8 mouse cellular contexts compared by ENCODE assay signal in genomic region chr4:119004613-119005339, GRCm38 (mm10). TPM values are rescaled to one million over a fixed set of nuclear protein-coding genes. Genes with fewer than 3 reads are reported as not detected.
A peak's percentile ranks its signal among the peaks of the same experiment; 100 is the strongest.
DNase-seq lines count a peak whose midpoint lies in the region; ATAC-seq and TF ChIP-seq lines count a peak whose summit lies in the region.

No protein-coding gene starts in this region.

- H3K4me3 ChIP-seq in intestine, postnatal 0 days (ENCODE audit: low read depth, low read length): no peak overlapping the region
- H3K4me3 ChIP-seq in midbrain, embryonic 11.5 days (ENCODE audit: low read depth, low read length): no peak overlapping the region

- intact Hi-C loops in gastrocnemius, postnatal 14 days (cut with DNase I; ENCODE audit: low total_unique reads): loop anchor here (2.0 to 10.0 kb wide), 2 partner anchors 162 to 200 kb away; no protein-coding TSS in a partner anchor
- intact Hi-C loops in left cerebral cortex, postnatal 36 days (cut with DNase I): loop anchor here (1.0 to 5.0 kb wide), 3 partner anchors 103 to 200 kb away; partner anchors contain the start of gene Slc2a1

- H3K4me2 ChIP-seq in intestine, postnatal 0 days (replicated peaks; ENCODE audit: low read depth): no peak overlapping the region
- H3K4me2 ChIP-seq in midbrain, embryonic 11.5 days: no peak overlapping the region

- no peaks in the 10 kb centered on the region for H3K27me3 ChIP-seq in intestine, postnatal 0 days (replicated peaks; ENCODE audit: control insufficient read depth, insufficient read depth, low read length)
- no peaks in the 10 kb centered on the region for H3K27me3 ChIP-seq in midbrain, embryonic 11.5 days (ENCODE audit: control insufficient read depth, insufficient read depth, low read length)

- WGBS in intestine, postnatal 0 days: 34% methylated on average over 7 of the region's 7 CpGs
- 46% methylated on average over 7 of the region's 7 CpGs for WGBS in midbrain, embryonic 11.5 days

- no peaks in the 10 kb centered on the region for H3K9me3 ChIP-seq in intestine, postnatal 0 days (ENCODE audit: control insufficient read depth)
- H3K9me3 ChIP-seq in midbrain, embryonic 11.5 days (ENCODE audit: control insufficient read depth, low read length): no peaks in the 10 kb centered on the region

- DNase-seq in ZHBTc4 (ENCODE audit: low read depth, low spot score): peak; percentile 89
- DNase-seq in cerebellum, postnatal 36 days: peak; percentile 85 to 88
- peak; percentile 85 for DNase-seq in gastrocnemius, postnatal 14 days
- peak; percentile 78 to 85 for DNase-seq in left cerebral cortex, postnatal 36 days (ENCODE audit: low spot score in 2 of 2)
- DNase-seq in midbrain, embryonic 11.5 days (ENCODE audit: low spot score, missing footprints): peak; percentile 96
- DNase-seq in right cerebral cortex, postnatal 4 days: peak; percentile 99
- DNase-seq in urinary bladder, postnatal 4 days (ENCODE audit: low spot score in 2 of 2): peak; percentile 74 to 91

- no peak overlapping the region for H3K9ac ChIP-seq in intestine, postnatal 0 days (ENCODE audit: low read depth, low read length)
- no peak overlapping the region for H3K9ac ChIP-seq in midbrain, embryonic 11.5 days (ENCODE audit: low read length)

- ATAC-seq in intestine, postnatal 0 days: peak; percentile 86
- peak; percentile 69 for ATAC-seq in midbrain, embryonic 11.5 days (ENCODE audit: low FRiP score)

- H3K4me1 ChIP-seq in intestine, postnatal 0 days (replicated peaks; ENCODE audit: control insufficient read depth, insufficient read depth, low read length): no peaks in the 10 kb centered on the region
- no peaks in the 10 kb centered on the region; the same call in 1 of the 2 replicates for H3K4me1 ChIP-seq in midbrain, embryonic 11.5 days (ENCODE audit: control insufficient read depth, insufficient read depth, low read length)

- H3K27ac ChIP-seq in intestine, postnatal 0 days (ENCODE audit: low read depth, low read length): no peak overlapping the region
- H3K27ac ChIP-seq in midbrain, embryonic 11.5 days (ENCODE audit: low read depth, low read length): no peak overlapping the region

- TF ChIP-seq CTCF in intestine, postnatal 0 days (IDR thresholded peaks at IDR 0.05; ENCODE audit: low read depth): peak; percentile 97

- H3K36me3 ChIP-seq in intestine, postnatal 0 days (ENCODE audit: control insufficient read depth, insufficient read depth): no peaks in the 10 kb centered on the region
- no peaks in the 10 kb centered on the region for H3K36me3 ChIP-seq in midbrain, embryonic 11.5 days (ENCODE audit: control insufficient read depth, insufficient read depth, low read length)

RNA-seq across cellular contexts. Expression of gene Lao1, which starts 43.4 kb away (rescaled TPM):
- total RNA-seq in gastrocnemius, postnatal 14 days (2021): under 1 TPM; 0.23 to 0.73 TPM
- polyA plus RNA-seq in intestine, postnatal 0 days (2015; fragmentation: Nextera tagmentation; extraction: Ambion mirVana): 0.08 and 0.13 TPM in 2 replicates
- total RNA-seq in left cerebral cortex, postnatal 36 days (2021): under 1 TPM; 0.35 to 0.82 TPM
- not detected in 2 replicates for polyA plus RNA-seq in midbrain, embryonic 11.5 days (2014; fragmentation: Nextera tagmentation; extraction: Ambion mirVana)
